Mouse (Mus musculus) C2C12 (cell line): Measurements from ENCODE around the gene Rere.

Experiments
- CEBPB ChIP-seq: IDR thresholded peaks from one replicate; pipeline ENCODE4 v1.6.1; 2011; ENCODE audit warnings: low read depth, mild to moderate bottlenecking, control low read depth, moderate library complexity
- CTCF ChIP-seq: IDR thresholded peaks from one replicate; pipeline ENCODE4 v1.5.1; 2011; ENCODE audit not compliant: control insufficient read depth, insufficient read depth, insufficient read length
- MAX ChIP-seq: IDR thresholded peaks from one replicate; pipeline ENCODE4 v1.6.1; 2011; ENCODE audit warnings: mild to moderate bottlenecking, control low read depth
- MYOD1 ChIP-seq: IDR thresholded peaks from one replicate; pipeline ENCODE4 v1.6.1; 2011; ENCODE audit warnings: low read depth; ENCODE audit not compliant: control insufficient read depth, insufficient read length
- MYOG ChIP-seq: IDR thresholded peaks from one replicate; pipeline ENCODE4 v1.6.1; 2011; ENCODE audit not compliant: control insufficient read depth, insufficient read length; ENCODE audit errors: extremely low read depth
- USF1 ChIP-seq: IDR thresholded peaks from one replicate; pipeline ENCODE4 v1.6.1; 2011; ENCODE audit warnings: low read depth, mild to moderate bottlenecking, control low read depth, moderate library complexity

DNA sequence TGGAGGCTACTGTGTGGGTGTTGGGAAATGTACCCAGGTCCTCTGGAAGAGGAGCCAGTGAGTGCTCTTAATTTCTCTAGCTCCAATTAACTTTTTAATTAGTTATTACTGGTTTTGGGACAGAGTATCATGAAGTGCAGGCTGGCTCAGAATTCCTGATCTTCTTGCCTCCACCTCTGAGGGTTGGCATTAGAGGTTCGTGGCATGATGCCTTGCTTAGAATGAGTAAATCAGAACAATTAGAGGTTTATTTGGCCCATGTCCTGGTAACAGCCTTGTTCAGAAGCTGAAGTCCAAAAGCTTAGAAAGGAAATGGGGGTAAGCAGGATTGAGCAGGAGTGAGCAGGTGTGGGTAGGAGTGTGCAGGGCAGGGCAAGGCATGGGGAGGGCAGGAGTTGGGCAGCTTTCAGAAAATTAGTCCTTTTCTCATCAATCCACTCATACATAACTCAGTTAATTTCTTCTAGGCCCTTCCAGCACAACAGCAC lies 94.0 kb downstream of the Rere start:
- TF ChIP-seq USF1 (no peak), CTCF (no peak), MYOD1 (no peak), CEBPB (no peak), MYOG (no peak), MAX (no peak)
